Mouse (Mus musculus) small intestine, adult 2 months (tissue): Measurements from ENCODE around the gene Clec11a. TPM values are rescaled to one million over a fixed set of nuclear protein-coding genes. Genes with fewer than 3 reads are reported as not detected.

ENCODE experiments used
- H3K27ac ChIP-seq: fragments of 200-500 bp; 2 replicates; pipeline ENCODE4 v1.5.1; 2012; ENCODE audit warnings: low read depth, low read length, control low read depth, inconsistent platforms; ENCODE audit not compliant: insufficient read depth
- H3K27me3 ChIP-seq: fragments of 200-500 bp; 2 replicates; pipeline ENCODE4 v1.6.1; 2012; ENCODE audit warnings: mild to moderate bottlenecking, moderate library complexity, low read length, inconsistent platforms; ENCODE audit not compliant: control insufficient read depth, insufficient read depth
- H3K36me3 ChIP-seq: fragments of 200-500 bp; 2 replicates; pipeline ENCODE4 v1.6.1; 2012; ENCODE audit warnings: mild to moderate bottlenecking, low read length, control low read depth, inconsistent platforms; ENCODE audit not compliant: control insufficient read depth, insufficient read depth
- H3K4me1 ChIP-seq: fragments of 200-500 bp; 2 replicates; pipeline ENCODE4 v1.6.1; 2012; ENCODE audit warnings: low read length, inconsistent platforms, mixed read lengths; ENCODE audit not compliant: control insufficient read depth, insufficient read depth, insufficient read length
- H3K4me3 ChIP-seq: fragments of 200-500 bp; 2 replicates; pipeline ENCODE4 v1.5.1; 2012; ENCODE audit warnings: low read depth, mild to moderate bottlenecking, control low read depth, inconsistent platforms, low read length, moderate library complexity
- CTCF ChIP-seq: fragments of 200-500 bp; IDR thresholded peaks from 2 replicates; pipeline ENCODE4 v1.5.1; 2012; ENCODE audit warnings: low read depth, mild to moderate bottlenecking, control low read depth, inconsistent platforms, low read length, moderate library complexity, mixed read lengths; ENCODE audit not compliant: insufficient replicate concordance, insufficient read length; ENCODE audit errors: extremely low read depth
- POLR2A ChIP-seq: fragments of 200-500 bp; IDR thresholded peaks from 2 replicates; pipeline ENCODE4 v1.6.1; 2012; ENCODE audit warnings: low read depth, mild to moderate bottlenecking, control low read depth, inconsistent platforms, low read length, moderate library complexity
- WGBS: fragments of 180-500 bp; shearing (Covaris S2); methylation state at CpG from one replicate; pipeline ENCODE4 v1.1.7; 2018; 5-methylcytosine and 5-hydroxymethylcytosine counted together
- polyA plus RNA-seq: library from polyadenylated mRNA; depleted of rRNA; stranded (reverse); fragments of >200 nt; gene quantifications from 2 replicates; pipeline ENCODE4 v1.2.3, GENCODE M21; 2012

Clec11a gene
- polyA plus RNA-seq, 1 experiment, result 0.82 TPM

DNA sequence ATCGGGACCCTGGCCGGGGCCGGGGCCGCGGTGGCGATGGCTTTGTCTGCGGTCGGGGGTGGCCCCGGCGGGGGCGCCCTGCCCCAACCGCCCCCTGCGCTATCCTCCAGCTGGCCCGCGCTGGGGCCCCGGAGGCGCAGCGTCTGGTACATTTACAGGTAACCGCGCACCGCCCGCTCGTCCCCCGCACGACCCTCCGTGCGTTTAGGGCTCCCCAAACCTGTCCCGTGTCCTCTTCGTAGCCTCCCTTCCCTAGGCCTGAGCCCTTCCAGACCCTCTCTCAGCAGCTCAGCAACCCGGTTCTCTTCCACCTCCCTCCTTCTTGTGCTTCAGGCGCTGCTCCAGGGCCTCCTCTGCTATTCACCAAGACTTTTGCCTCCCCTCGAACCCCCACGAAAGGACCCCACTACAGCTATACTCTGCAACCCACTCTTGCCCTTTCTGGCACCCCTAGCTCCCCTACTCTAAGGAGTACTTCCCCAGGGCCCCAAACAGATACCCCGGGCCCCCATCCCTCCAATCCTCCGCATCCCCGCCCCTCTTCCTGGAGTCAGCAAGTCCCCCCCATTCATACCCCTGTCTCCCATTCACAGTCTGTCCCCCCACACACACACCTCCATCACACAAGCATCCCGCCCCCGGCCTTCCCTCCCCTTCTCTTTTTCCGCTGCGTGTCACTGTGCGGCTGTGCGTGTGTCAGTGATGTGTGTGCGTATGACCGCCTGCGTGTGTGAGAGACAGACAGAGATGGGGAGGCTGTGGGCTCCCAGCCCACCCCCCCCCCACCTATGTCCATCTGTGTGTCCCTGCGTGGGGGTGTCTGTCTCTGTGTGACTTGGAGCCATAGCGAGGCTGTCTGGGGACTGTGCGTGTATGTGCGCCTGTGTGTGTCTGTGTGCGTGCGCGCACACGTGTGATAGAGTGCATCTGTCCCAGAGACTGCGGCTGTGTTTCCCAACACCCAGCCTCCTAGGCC, 29.6 kb upstream of the Clec11a start:
- no peak for TF ChIP-seq CTCF
- Histone ChIP-seq H3K36me3 (no peaks in the 10 kb centered on the region), H3K4me1 (no peaks in the 10 kb centered on the region), H3K27me3 (peaks cover 21% of the 10 kb centered on the region), H3K27ac (no peak overlapping the region), H3K4me3 (no peak overlapping the region)
- WGBS, result 4% methylated on average over 51 of the region's 54 CpGs

DNA sequence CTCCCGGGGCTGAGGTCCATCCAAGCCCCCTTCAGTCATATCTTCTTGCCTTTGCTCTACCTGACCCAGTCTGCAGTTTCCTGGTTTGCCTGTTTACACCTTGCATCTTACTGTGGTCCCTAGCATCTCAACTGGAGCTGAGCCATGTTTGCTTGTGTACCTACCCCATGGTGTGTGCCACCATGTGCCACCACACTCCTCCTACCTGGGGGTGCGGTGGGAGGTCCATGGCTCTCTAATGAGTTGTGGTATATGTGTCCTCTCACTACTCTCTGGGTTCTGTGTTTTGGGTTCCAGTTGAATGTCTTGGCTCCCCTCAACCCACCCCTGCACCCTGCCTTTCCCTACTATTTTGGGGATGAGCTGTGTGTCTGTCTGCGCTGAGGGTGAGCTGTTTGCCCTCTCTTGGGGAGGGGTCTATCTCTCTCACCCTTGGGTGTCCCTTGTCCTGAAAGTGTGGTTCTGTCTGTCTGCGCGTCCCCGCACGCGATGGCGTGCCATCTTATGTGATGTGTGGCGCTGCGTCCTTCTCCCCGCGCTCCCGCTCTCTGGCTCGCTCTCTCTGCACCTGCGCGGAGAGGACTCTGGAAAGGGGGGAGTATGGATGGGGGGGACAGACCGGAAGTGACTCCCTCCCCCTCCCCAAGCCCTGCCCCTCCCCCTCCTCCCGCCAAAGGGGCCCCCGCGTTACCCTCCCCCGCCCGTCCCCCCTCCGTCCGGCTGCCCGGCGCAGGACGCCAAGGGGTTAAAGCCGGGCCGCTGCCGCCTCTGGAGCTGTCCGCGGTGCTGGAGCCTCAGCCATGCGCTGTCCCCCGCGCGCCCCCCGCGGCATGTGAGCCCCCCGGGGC, 28.6 kb upstream of the Clec11a start:
- no peak overlapping the region for H3K27ac ChIP-seq
- peaks cover 21% of the 10 kb centered on the region for H3K27me3 ChIP-seq
- no peak overlapping the region for H3K4me3 ChIP-seq
- WGBS, result 5% methylated on average over 22 of the region's 40 CpGs
- H3K4me1 ChIP-seq, result no peaks in the 10 kb centered on the region
- TF ChIP-seq CTCF, result no peak
- H3K36me3 ChIP-seq, result no peaks in the 10 kb centered on the region

DNA sequence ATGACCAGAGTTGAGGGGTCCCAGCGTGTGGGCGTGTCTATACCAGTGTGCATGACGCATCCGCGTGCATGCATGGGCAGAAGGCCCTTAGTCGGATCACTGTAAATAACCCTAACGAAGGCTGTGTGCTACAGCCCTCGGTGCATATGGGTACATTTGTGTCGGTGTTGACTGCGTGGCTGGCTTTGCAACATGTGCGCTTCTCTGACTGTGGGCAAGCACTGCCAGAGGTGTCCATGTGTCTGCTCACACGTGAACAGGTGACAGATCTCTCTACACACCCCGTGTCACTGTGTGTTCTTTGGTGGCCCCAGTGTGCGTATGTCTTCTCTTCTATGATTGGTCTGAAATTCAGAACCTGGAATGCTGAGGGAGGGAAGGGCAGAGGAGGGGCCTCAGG, 27.4 kb upstream of the Clec11a start:
- no peak overlapping the region for H3K4me3 ChIP-seq
- TF ChIP-seq POLR2A (no peak), CTCF (no peak)
- WGBS, result 59% methylated on average over 14 of the region's 14 CpGs
- H3K27ac ChIP-seq, result no peak overlapping the region
- no peaks in the 10 kb centered on the region for H3K36me3 ChIP-seq
- no peaks in the 10 kb centered on the region for H3K4me1 ChIP-seq
- H3K27me3 ChIP-seq, result peaks cover 21% of the 10 kb centered on the region

DNA sequence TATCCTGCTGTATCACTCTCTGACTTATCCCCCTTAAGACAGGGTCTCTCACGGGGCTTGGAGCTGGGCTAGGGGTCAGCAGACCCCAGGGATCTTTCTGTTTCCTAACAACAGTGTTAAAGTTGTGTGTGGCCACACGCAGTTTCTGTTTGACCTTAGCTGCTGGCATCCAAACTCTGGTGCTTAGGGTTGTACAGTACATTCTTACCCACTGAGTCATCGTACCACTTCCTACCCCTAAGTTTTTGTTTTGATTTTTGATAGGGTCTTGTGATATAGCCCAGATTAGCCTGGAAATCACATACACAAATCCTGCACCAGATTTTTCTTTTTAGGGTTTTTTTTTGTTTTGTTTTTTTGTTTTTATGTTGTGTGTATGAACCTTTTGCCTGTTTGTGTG, 25.6 kb upstream of the Clec11a start:
- TF ChIP-seq POLR2A (no peak), CTCF (no peak)
- Histone ChIP-seq H3K27ac (no peak overlapping the region), H3K4me1 (no peaks in the 10 kb centered on the region)

DNA sequence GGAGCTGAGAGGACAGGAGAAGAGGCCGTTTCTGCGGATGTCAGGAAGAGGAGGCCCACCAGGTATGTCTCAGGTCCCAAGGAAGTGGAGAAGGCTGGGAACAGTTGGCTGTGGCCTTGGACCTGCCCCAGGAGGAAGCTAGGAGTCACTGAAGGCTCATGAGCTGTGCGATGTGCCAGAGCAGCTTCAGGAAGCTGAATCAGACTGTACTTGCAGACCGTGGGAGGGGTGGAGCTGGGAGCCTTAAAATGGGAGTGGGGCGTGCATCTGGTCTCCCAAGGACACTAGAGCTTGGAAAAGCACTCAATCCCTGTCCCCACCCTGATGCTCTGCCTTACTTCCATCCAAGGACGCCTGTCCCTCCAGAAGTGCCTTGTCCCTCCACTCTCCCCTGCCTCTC, 19.9 kb upstream of the Clec11a start:
- Histone ChIP-seq H3K27me3 (peaks cover 11% of the 10 kb centered on the region; the same call in 1 of the 2 replicates), H3K36me3 (no peaks in the 10 kb centered on the region), H3K4me3 (no peak overlapping the region), H3K27ac (no peak overlapping the region), H3K4me1 (no peaks in the 10 kb centered on the region)
- TF ChIP-seq POLR2A (no peak), CTCF (no peak)
- 53% methylated on average over 6 of the region's 6 CpGs for WGBS

More for the DNA sequence above, 25.6 kb upstream of the Clec11a start:
- H3K27me3 ChIP-seq, result peaks cover 26% of the 10 kb centered on the region
- H3K36me3 ChIP-seq, result no peaks in the 10 kb centered on the region
- 53% methylated on average over 3 of the region's 3 CpGs for WGBS
- H3K4me3 ChIP-seq, result no peak overlapping the region

DNA sequence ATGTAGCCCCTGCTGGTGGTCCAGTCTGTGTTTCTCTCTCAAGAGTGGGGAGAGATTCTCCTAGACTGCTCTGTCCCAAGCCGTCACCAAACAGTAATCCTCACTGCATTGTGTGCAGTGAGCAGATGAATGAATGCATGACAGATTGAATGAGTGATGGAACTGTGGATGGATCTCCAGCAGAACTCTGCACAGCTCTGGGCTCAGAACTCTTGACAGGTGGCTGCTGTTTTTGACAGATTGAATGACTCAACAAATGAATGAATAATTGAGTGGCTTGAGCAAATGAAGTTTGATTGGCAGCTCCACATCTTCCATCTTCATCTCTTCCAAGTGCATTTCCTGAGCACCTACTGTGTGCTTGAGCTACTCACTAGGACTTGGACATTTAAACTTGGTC, 15.6 kb upstream of the Clec11a start:
- Histone ChIP-seq H3K4me1 (no peaks in the 10 kb centered on the region), H3K4me3 (no peak overlapping the region), H3K27me3 (peaks cover 6% of the 10 kb centered on the region; the same call in 1 of the 2 replicates), H3K27ac (no peak overlapping the region), H3K36me3 (no peaks in the 10 kb centered on the region)
- 88% methylated on average over 1 of the region's 1 CpGs for WGBS
- TF ChIP-seq CTCF (no peak), POLR2A (no peak)

DNA sequence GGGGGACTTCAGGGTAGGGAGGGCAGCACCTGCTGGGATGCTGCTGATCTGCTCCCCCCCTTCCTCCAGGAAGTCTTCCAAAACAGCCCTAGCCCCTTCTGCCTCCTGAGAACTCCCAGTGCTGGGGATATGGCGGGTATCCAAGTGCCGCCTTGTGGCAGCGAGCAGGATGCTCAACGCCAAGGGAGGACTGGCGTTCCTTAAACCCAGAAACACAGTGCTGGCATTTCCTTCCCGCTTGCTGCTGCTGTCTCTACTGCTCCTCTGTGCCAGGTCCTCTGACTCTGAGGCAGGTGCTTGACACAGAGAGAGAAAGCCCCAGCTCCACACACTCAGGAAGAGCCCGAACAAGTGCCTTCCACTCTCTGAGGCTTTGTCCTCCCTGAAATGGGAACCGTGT, 14.2 kb upstream of the Clec11a start:
- Histone ChIP-seq H3K4me3 (no peak overlapping the region), H3K27ac (no peak overlapping the region), H3K36me3 (no peaks in the 10 kb centered on the region), H3K27me3 (no peaks in the 10 kb centered on the region), H3K4me1 (no peaks in the 10 kb centered on the region)
- 43% methylated on average over 8 of the region's 8 CpGs for WGBS
- TF ChIP-seq POLR2A, result no peak
- no peak for TF ChIP-seq CTCF
